Mouse (Mus musculus) heart, postnatal 14 days (tissue): ENCODE measurements at regions not wholly inside any gene's neighbourhood (a gene's known extent, or its start where the extent isn't known, plus 50 kb on each side); places are given as distances from the start of the nearest gene placed in this dataset.

Experiments used
- DNase-seq, 2 experiments: peaks; one replicate each; pipeline ENCODE4 v3.0.0; 2021 to 2022
- intact Hi-C: fragments of 180-260 bp; cut with DNase I; formaldehyde crosslinking; loops from one replicate; pipeline ENCODE4 v1.15.1; 2025

- peak; percentile 16 to 18 for DNase-seq
- intact Hi-C loops, result loop anchor here (1.0 to 5.0 kb wide), 3 partner anchors 218 to 334 kb away; partner anchors contain the start of gene Fat4
Observed at GRCm38 (mm10) chr3:39220707-39221034, 333.9 kb downstream of the Fat4 start.

GRCm38 (mm10) chr3:39222059-39222458, 335.3 kb downstream of the Fat4 start:
- intact Hi-C loops, result loop anchor here (5.0 kb wide), 2 partner anchors 220 to 290 kb away; no protein-coding TSS in a partner anchor
- DNase-seq, result no peak

- DNase-seq, result no peak
- intact Hi-C loops, result no loop called here
Observed at GRCm38 (mm10) chr3:39234921-39235320, 348.2 kb downstream of the Fat4 start.

GRCm38 (mm10) chr3:39248712-39249111, 362.0 kb downstream of the Fat4 start:
- DNase-seq, result no peak

GRCm38 (mm10) chr3:39249224-39249892, 362.6 kb downstream of the Fat4 start:
- peak; percentile 4 to 17 for DNase-seq

More at GRCm38 (mm10) chr3:39248712-39249111, 362.0 kb downstream of the Fat4 start:
- intact Hi-C loops, result no loop called here

GRCm38 (mm10) chr3:39253076-39253475, 366.3 kb downstream of the Fat4 start:
- intact Hi-C loops, result no loop called here
- no peak for DNase-seq

More at GRCm38 (mm10) chr3:39249224-39249892, 362.6 kb downstream of the Fat4 start:
- intact Hi-C loops, result no loop called here

- DNase-seq, result no peak
- intact Hi-C loops, result no loop called here
Observed at GRCm38 (mm10) chr3:39264671-39265430, 378.1 kb downstream of the Fat4 start.

- intact Hi-C loops, result no loop called here
- DNase-seq, result no peak
Observed at GRCm38 (mm10) chr3:39265606-39266005, 378.9 kb downstream of the Fat4 start.

GRCm38 (mm10) chr3:39269388-39269787, 382.6 kb downstream of the Fat4 start:
- intact Hi-C loops, result no loop called here
- DNase-seq, result no peak

- DNase-seq, result no peak
- intact Hi-C loops, result no loop called here
Observed at GRCm38 (mm10) chr3:39272616-39273015, 385.9 kb downstream of the Fat4 start.

- intact Hi-C loops, result no loop called here
Observed at GRCm38 (mm10) chr3:39276897-39277296, 390.2 kb downstream of the Fat4 start.

GRCm38 (mm10) chr3:39277310-39277709, 390.6 kb downstream of the Fat4 start:
- DNase-seq, result no peak
- intact Hi-C loops, result no loop called here

More at GRCm38 (mm10) chr3:39276897-39277296, 390.2 kb downstream of the Fat4 start:
- no peak for DNase-seq

GRCm38 (mm10) chr3:39295255-39295654, 408.5 kb downstream of the Fat4 start:
- intact Hi-C loops, result no loop called here
- DNase-seq, result no peak

- intact Hi-C loops, result no loop called here
- no peak for DNase-seq
Observed at GRCm38 (mm10) chr3:39296257-39296656, 409.5 kb downstream of the Fat4 start.

- intact Hi-C loops, result no loop called here
Observed at GRCm38 (mm10) chr3:39309487-39309886, 422.7 kb downstream of the Fat4 start.

GRCm38 (mm10) chr3:39313563-39313962, 426.8 kb downstream of the Fat4 start:
- DNase-seq, result no peak

More at GRCm38 (mm10) chr3:39309487-39309886, 422.7 kb downstream of the Fat4 start:
- DNase-seq, result no peak

GRCm38 (mm10) chr3:39320851-39321250, 434.1 kb downstream of the Fat4 start:
- intact Hi-C loops, result no loop called here

More at GRCm38 (mm10) chr3:39313563-39313962, 426.8 kb downstream of the Fat4 start:
- intact Hi-C loops, result no loop called here

GRCm38 (mm10) chr3:39322225-39322624, 435.5 kb downstream of the Fat4 start:
- intact Hi-C loops, result no loop called here
- DNase-seq, result no peak

More at GRCm38 (mm10) chr3:39320851-39321250, 434.1 kb downstream of the Fat4 start:
- no peak for DNase-seq

GRCm38 (mm10) chr3:39335612-39336230, 449.0 kb downstream of the Fat4 start:
- intact Hi-C loops, result no loop called here

GRCm38 (mm10) chr3:39341161-39341687, 454.5 kb downstream of the Fat4 start:
- intact Hi-C loops, result no loop called here
- DNase-seq, result no peak

More at GRCm38 (mm10) chr3:39335612-39336230, 449.0 kb downstream of the Fat4 start:
- DNase-seq, result no peak

GRCm38 (mm10) chr3:39344078-39344477, 457.3 kb downstream of the Fat4 start:
- DNase-seq, result no peak
- intact Hi-C loops, result no loop called here
